Mouse (Mus musculus): Measurements from ENCODE around the gene Mybpc2.

GRCm38 (mm10) chr7:44500046-44500445 is 24.4 kb downstream of the Mybpc2 start:
- no peak for TF ChIP-seq CTCF (conservative IDR thresholded peaks at IDR 0.05; ENCODE audit: low read length)
- no peak for TF ChIP-seq POU5F1 (IDR thresholded peaks at IDR 0.05; ENCODE audit: borderline replicate concordance, low read length)
